Mouse (Mus musculus): ENCODE measurements around the gene Phb2.

- no peak for TF ChIP-seq TAL1 (IDR thresholded peaks at IDR 0.05; ENCODE audit: low read length)
- no peak for TF ChIP-seq GATA1 (IDR thresholded peaks at IDR 0.05; ENCODE audit: low read length)
Observed at GRCm38 (mm10) chr6:124706061-124706627, 6.0 kb upstream of the Phb2 start.
